Mouse (Mus musculus): Measurements from ENCODE around the gene Mfn1.

The Mfn1 gene

DNA sequence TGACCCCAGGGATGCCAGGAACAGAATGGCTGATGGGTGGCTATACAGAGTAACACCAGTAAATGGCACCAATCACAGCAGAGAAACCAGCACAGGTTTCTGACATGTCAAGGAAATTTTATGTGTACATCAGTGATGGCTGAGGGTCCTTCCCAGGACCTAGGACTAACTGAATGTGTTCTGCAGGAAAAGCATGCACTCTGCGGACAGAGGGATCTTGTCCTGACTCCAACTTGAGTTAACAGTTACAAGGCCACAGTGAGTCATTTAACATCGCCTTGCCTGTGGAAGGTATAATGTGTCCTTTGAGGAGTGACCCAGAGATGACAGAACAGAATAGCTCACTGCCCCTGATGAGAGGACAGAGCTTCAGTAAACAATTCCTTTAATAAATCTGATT, 85.5 kb downstream of the Mfn1 start:
- DNase-seq: no peak

DNA sequence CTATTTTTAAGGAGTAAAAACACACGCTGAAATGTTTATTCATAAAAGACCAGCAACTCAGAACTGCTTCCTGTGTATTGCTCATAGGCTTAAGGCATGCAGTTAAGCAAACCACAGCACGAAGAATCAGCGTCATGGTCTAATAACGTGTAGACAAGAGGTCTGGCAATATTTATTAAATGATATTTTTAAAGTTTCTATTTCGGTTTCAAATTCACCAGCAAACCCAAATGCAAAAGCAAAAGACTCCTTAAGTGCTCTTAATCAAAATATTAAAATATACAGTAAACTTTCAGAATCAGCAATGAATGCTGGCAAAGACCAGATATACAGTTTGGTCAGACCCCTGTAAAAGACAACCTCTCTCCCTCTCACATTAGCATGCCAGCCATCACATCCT, 86.1 kb downstream of the Mfn1 start:
- no peak for DNase-seq

DNA sequence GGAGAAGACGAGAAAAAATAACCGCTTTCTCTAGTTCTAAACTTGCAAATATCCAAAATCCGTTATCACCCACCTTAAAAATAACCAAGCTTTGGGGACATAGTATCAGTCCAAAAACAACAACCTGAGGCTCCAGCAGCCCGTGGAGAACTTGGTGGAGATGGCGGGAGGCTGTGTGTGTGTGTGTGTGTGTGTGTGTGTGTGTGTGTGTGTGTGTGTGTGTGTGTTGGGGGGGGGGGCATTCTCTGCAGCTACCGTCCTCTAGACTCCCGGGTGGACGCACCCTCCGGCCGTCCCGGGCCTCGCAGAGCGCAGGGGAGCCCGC, 86.7 kb downstream of the Mfn1 start:
- DNase-seq: no peak

DNA sequence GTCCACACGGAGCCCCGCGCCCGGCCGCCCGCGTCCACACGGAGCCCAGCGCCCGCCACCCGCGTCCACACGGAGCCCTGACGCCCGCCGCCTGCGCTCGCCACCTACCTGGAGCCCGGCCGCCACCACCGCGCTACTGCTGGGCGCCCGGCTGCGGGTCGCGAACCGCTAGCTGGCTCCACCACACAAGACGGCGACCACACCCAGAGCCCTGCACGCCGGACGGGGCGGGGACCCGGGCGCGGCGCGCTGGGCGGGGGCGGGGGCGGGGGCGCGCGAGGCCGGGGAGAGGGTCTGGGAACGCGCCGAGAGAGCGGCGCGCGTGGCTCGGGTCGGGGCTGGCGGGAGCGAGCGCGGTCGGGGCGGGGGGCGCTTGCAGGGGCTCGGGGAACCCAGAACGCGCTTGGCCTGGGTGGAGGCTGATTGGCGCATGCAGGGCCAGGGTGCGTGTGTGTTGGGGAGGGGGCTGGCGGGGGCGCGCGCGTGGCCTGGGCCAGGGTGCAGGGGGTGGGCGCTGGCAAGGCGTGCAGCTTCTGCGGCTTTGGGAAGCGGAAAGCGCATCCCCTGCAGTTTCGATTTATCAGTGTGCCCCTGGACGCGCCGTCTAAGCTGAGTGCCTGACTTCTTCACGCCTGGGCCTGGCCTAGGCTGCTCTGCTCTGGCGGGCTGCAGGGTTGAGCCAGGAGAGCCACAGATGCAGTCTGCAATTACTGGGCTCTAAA, 87.2 kb downstream of the Mfn1 start, which contains the start of gene Gnb4:
TSS of gene Gnb4 (minus strand) at position 255 of the 722 bp plus-strand sequence.
- DNase-seq: peak; percentile 35

DNA sequence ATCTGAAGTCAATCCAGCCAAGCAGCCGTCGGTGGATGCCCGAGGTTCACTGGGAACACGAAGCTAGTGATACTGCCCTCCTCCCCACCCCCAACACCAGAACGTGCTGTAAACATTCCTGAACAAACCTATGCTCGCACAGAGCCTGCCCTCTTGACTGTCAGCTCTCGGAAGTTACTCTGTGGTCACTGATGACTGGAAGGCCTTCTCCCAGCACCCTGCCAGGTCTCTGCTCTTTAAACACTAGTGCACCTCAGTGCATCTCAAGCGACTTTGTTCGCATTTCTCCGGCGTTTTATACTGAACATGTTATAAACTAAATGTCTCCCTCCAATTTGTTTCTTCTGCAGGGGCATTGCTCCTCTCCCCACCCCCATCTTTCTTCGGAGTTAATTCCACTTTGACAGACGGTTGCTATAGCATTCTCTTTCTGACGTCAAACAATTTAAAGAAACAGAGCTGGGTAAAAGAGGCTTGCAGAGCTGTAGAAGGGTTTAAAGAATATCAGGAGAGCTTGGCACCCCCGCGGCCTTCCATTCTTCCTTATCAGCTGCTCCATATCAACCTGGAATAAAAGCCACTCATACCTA, 87.9 kb downstream of the Mfn1 start:
- no peak for DNase-seq

DNA sequence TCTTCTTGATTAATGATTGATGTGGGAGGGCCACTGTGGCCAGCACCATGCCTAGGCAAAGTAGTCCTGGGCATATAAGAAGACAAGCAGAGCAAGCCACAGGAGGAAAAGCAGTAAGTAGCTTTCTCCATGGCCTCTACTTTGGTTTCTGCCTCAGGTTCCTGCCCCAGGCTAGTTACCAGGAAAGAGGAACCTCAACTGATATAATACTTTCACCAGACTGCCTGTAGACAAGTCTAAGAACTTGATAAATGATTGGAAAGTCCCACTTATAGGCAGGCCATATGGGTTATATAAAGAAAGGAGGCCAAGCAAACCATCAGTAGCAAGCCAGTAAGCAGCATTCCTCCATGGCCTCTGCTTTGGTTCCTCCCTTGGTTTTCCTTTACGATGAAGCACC, 92.4 kb downstream of the Mfn1 start:
- DNase-seq: no peak

DNA sequence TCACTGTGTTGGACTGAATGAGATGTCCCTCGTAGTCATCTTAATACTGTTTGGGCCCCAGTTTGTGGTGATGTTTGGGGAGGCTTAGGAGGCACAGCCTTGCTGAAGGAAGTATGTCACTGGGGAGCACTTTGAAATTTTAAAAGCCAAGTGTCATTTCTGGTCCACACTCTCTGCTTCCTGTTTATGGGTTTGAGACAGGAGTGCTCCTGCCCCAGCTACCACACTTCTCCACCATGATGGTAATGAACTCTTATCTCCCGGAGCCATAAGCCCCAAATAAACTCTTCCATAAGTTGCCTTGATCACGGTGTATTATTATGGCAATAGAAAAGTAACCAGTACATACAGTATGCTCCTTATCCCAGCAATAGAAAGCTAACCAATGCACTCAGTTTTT, 92.8 kb downstream of the Mfn1 start:
- no peak for DNase-seq

DNA sequence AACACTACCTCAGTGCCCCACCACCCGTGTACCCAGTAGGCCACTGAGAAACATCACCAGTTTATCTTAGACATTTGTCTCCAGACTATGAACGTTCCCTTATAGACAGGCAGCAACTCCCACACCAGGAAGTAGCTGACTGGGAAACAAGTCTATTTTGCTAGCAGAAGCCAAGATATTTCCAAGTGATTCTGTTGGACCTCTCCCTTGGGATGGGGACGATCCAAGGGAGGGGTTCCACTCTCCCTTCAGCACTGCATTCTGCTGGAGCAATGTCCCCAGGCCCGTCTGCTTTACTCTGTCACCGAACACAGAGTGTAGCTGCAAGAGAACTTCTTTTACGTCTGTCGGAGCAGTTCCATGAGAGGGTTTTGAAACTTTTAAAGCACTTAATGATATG, 98.9 kb downstream of the Mfn1 start:
- no peak for DNase-seq
